Mouse (Mus musculus): ENCODE measurements at regions not wholly inside any gene's neighbourhood (a gene's known extent, or its start where the extent isn't known, plus 50 kb on each side); places are given as distances from the start of the nearest gene placed in this dataset.

DNA sequence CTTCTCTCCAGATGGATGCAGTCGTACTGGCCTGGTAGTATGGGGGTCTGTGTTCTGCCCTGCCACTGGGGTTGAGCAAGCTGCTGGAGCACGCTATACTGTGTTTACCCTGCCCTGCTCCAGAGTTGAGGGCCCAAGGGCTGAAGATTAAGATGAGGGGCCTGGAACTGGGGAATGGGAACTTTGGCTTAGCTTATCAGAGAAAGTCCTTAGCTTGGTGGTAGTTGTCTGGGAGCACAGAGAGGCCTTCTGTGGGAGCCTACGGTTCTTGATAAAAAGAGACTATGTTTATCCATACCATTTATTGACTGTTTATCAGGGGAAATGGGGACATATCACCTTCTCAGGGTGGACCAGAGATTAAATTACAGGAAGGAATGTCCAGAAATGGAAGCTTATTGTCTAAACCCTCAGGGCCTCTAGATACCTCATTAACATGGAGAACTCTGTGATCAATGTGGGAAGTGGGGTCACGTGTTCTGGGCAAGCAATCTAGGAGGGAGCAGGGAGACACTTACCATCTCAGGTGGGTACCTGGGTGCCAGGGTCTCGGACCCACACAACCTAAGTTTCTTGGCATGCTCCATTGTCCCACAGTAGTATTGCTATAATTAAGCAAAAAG lies 58.7 kb downstream of the Mycn start:
- DNase-seq (ENCODE audit: low spot score in 2 of 2), result no peak

DNA sequence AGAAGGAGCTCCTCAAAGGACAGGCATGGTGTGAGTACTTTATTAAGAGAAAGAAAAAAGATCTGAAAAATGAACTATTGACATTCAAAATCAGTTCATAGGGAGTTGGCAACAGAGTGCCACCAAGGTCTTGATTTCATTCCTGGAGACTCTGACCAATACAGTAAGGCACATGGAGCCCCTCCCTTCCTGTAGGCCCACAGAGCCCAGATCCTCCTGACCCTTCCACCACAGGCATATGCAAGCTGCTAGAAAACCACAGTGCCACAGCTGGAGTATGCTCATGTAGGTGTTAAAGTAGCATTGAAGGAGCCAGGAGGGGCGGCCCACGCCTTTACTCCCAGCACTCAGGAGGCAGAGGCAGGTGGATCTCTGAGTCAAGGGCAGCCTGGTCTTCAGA lies 63.7 kb downstream of the Mycn start:
- no peak for DNase-seq (ENCODE audit: low spot score in 2 of 2)

- DNase-seq (ENCODE audit: low spot score in 2 of 2), result no peak
Observed at GRCm38 (mm10) chr12:12877539-12877938, 64.2 kb downstream of the Mycn start.

GRCm38 (mm10) chr12:12875976-12876745 lies 65.6 kb downstream of the Mycn start:
- no peak for DNase-seq (ENCODE audit: low spot score in 2 of 2)

GRCm38 (mm10) chr12:12873551-12873950 lies 68.2 kb downstream of the Mycn start:
- DNase-seq (ENCODE audit: low spot score in 2 of 2), result no peak

DNA sequence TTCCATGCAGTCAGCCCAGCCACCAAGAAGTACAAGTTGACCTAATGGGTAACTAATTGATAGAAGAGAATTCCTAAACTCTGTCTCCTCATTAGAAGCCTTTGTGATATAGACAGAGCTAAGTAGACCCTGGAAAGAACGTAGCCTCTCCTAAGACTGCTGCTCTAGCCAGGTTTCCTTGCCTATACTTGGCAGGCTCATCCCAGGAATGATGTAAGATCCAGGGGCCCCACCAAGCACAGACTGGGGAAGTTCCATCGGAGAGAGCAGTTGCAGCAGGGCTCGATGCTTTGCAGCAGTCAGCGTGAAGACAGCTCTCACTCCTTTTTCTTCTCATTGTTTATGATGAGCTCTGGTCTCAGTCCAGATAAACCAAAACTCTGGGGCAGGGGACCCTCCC lies 68.7 kb downstream of the Mycn start:
- no peak for DNase-seq (ENCODE audit: low spot score in 2 of 2)

- no peak for DNase-seq (ENCODE audit: low spot score in 2 of 2)
Observed at GRCm38 (mm10) chr12:12871272-12871671, 70.4 kb downstream of the Mycn start.

DNA sequence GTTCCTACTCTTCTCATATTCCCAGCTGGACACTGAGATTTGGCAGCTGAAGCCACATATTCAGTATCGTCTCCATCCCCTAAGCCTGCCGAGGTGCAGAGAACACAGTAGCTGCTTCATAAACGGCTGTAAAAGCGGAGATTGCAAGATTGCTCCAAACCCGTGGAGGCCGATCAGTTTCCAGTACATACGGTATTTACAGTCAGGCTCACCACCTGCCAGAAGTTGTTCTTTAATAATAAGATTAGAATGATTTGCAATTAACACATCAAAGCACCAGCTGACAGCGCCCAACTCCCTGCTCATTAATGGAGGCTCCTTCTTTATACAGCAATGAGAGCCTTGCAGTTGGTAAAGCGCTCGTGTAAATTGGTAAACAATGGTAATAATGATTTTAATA lies 75.1 kb downstream of the Mycn start:
- no peak for DNase-seq (ENCODE audit: low spot score in 2 of 2)

GRCm38 (mm10) chr12:12850681-12851080 lies 91.0 kb downstream of the Mycn start:
- no peak for DNase-seq (ENCODE audit: low spot score in 2 of 2)

DNA sequence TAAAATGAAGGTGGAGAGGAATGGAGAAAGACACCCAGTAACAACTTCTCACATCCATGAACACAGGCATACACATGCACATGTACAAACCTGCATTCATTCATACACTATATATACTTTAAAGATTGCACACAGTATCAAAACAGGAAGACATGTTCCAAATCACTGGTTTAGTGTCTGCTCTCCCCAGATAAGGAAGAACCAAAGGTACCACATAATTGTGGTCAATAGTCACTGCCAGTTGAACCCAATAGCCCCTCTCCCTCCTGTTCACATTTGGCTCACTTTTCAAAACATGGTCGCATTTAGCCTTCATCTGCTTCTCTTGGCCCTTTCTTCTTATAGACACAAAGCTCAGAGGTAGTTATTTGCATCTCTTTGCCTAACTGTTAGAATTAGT lies 95.0 kb downstream of the Mycn start:
- no peak for DNase-seq (ENCODE audit: low spot score in 2 of 2)

GRCm38 (mm10) chr12:12842247-12842957 lies 99.3 kb downstream of the Mycn start:
- no peak for DNase-seq (ENCODE audit: low spot score in 2 of 2)

- DNase-seq (ENCODE audit: low spot score in 2 of 2), result no peak
Observed at GRCm38 (mm10) chr12:12841385-12842238, 100.1 kb downstream of the Mycn start.

- no peak for DNase-seq (ENCODE audit: low spot score in 2 of 2)
Observed at GRCm38 (mm10) chr12:12840661-12841384, 100.9 kb downstream of the Mycn start.

- DNase-seq (ENCODE audit: low spot score in 2 of 2), result no peak
Observed at GRCm38 (mm10) chr12:12837775-12838174, 103.9 kb downstream of the Mycn start.

GRCm38 (mm10) chr12:12827821-12828641 lies 113.7 kb downstream of the Mycn start:
- DNase-seq (ENCODE audit: low spot score in 2 of 2), result peak in 1 of 2 experiments; percentile 9

- no peak for DNase-seq (ENCODE audit: low spot score in 2 of 2)
Observed at GRCm38 (mm10) chr12:12827379-12827778, 114.3 kb downstream of the Mycn start.

- DNase-seq (ENCODE audit: low spot score in 2 of 2), result no peak
Observed at GRCm38 (mm10) chr12:12826431-12826830, 115.3 kb downstream of the Mycn start.

DNA sequence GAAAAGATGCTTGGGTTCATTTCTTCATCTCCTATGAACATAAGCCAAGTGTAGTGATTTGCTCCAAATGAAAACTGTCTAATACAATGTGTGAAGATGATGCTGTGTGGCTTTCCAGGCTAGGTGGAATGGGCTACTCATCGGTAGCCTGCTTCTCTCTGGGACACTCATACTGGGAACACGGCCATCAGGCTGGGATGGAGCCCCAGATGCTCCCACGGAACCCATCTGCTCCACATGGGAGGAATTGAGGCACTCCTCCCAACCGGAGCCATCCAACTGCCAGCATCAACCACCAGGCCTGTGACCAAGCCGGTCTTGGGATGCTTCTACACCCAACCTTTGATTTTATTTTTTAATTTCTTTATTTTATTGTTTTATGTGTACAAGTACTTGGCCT lies 115.9 kb downstream of the Mycn start:
- DNase-seq (ENCODE audit: low spot score in 2 of 2), result no peak

- DNase-seq (ENCODE audit: low spot score in 2 of 2), result no peak
Observed at GRCm38 (mm10) chr12:12821473-12821872, 120.2 kb downstream of the Mycn start.

DNA sequence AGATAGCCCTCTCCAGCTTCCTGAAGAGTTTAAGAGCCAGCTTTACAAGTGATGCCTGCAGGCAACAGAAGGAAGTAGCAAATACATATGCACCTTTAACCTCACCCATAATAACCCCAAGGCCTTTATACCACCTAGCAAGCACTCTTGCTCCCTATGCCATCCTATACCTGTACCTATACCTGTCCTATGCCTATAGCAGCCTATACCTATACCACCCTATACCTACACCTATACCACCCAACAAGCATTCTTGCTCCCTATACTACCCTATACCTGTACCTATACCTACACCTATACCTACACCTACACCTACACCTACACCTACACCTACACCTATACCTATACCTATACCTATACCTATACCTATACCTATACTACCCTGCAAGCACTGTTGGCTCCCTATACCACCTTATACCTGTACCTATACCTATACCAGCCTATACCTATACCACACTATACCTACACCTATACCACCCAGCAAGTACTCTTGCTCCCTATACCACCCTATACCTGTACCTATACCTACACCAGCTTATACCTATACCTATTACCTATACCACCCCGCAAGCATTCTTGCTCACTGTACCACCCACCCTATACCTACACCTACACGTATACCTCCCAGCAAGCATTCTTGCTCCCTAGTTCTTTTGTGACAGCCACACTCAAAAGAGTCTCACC lies 120.9 kb downstream of the Mycn start:
- no peak for DNase-seq (ENCODE audit: low spot score in 2 of 2)
